Mouse (Mus musculus) CD4-positive, CD25-positive, alpha-beta regulatory T cell, adult 2 months (primary cell): ENCODE results near the gene Pitpnm1.
"Not testable (repeated sequence)": the region's sequence is repeated elsewhere in the genome, so short reads cannot be mapped to it uniquely, and the experiment has no call there.

Experiments used
- DNase-seq: peaks from one replicate; pipeline ENCODE4 v3.0.0-alpha.2; 2012; ENCODE audit warnings: low read depth, low spot score

The Pitpnm1 gene

DNA sequence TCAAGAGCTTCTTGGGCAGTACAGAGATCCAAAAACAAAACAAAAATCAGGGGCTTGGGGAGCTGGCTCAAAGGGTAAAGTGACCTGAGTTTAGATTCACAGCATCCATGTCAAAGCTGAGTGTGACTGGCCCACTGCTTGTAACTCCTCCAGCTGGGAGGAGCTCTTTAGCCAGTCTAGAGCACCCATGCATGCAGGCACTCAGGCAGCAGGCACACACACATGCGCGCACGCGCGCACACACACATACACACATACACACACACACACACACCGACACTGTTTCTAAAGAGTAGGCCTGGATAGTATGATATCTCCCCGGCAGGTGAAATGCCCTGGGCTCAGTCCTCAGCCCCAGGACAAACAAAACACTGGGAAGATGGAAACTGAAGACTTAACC is 17.2 kb downstream of the Pitpnm1 start:
- peak; percentile 50 for DNase-seq

DNA sequence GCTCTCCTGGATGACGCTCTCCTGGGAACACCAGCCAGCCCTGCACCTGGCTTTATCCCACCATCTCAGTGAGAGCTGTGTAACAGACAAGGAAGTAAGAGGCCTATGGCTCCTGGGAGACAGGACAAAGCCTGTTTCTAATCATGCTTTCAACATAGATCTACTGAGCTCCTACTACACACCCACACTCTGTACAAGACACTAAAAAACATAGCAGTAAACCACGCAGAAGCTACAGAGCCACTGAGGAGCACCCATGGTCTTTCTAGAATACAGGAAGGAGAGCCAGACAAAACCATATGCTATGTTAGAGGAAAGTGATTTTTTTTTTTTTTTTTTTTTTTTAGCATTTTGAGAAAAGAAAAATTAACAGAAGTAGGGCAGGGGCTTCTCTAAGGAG is 18.6 kb downstream of the Pitpnm1 start:
- no peak for DNase-seq

- DNase-seq: peak; percentile 91
Observed at GRCm38 (mm10) chr19:4119716-4120487, 20.1 kb downstream of the Pitpnm1 start.

DNA sequence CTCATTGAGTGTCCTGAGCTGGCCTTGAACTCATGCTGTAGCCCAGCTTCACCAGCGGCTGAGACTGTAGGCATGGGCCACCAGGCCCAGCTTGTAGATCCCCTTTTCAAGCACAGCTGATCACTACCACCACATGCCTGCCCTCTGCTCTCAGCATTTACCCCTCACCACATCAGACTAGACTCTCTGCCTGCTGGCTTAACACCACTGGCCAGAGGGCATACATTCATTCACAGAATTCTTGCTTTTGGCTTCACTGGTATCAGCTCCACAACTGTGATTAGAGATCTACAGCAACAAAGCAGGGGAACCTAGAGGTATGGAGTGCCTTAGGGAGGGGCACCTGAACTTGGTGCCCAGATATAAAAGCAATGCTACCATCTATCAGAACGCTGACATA is 20.7 kb downstream of the Pitpnm1 start:
- DNase-seq: peak; percentile 52

DNA sequence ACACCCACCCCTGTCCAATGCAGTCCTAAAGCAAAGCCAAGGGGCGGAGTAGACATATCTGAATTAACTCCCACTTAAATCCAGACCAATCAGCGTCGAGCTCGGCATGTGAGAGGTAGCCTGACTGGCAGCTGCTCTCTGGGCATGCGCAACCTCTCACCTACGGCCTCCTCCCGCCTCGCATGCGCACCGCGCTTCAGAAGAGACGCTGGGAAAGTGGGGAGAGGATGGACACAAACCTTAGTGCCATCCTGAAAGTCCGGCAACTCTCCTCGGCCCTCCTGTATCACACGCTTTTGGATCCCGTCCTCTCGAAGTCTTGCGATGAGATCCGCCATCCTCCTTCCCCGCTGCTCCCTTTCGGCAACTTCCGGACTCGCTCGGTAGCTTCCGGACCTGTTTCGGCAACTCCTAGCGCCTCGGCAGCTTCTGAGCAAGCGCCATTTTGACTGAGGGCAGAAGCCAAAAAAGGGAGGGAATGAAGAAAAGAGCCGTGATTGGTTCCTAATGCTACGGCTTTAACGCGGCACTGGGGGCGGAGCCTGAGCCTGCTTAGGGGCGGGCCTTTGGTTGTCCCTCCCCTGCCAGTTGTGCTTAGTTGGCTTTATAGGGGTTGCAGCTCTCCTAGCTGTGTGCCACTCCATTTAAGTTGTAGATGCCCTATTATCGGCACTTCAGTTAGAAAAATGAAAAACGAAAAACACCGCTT is 21.5 kb downstream of the Pitpnm1 start:
- DNase-seq: peak; percentile 99

DNA sequence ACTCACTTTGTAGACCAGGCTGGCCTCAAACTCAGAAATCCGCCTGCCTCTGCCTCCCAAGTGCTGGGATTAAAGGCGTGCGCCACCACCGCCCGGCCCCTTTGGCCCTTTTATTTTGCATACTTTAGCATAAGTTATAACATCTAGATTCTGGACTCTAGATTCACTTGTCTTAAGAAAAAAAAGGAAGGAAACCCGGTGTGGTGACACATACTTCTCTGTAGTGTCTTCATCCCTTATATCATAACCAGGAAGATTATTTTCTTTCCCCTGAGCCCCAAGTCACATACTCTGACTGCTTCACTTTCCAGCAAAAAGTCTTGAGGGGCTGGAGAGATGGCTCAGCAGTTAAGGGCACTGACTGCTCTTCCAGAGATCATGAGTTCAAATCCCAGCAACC is 22.1 kb downstream of the Pitpnm1 start:
- DNase-seq: not testable (repeated sequence)

DNA sequence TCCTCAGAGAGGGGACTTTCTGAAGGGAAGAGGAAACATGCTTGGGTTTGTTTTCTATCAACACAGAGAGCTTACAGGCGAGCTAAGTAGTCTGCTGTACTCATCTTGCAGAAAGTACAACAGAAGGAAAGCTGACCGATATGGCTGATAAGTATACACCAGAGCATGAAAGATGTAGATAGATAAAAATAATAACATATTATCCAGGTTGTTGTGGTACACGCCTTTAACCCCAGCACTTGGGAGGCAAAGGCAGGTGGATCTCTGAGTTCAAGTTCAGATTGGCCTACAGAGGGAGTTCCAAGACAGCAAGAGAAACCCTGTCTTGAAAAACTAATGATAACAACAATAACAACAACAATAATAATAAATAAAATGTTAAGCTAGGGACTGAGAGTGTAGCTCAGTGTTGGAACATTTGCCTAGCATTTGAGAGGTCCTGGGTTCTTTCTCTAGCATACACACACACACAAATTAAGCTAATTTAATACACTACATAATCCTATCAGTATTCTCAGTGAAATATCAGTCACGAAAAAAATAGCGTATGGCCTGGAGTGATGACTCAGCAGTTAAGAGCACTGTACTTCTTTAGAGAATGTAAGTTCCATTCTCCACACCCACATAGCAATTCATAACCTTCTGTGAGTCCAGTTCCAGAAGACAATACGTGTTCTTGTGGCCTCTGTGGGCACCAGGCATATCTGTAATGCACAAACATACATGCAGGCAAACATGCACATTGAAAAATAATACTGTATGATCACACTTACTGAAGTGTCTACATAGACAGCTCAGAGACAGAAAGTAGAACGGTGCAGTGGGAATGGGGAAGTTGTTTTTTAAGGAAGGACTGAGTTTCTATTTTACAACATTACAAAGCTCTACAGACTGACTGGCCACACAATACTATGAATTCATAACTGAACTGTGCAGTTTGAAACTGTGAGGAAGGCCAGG is 22.9 kb downstream of the Pitpnm1 start:
- peak; percentile 43 for DNase-seq

GRCm38 (mm10) chr19:4124432-4124831 is 24.6 kb downstream of the Pitpnm1 start:
- DNase-seq: no peak

GRCm38 (mm10) chr19:4125268-4125667 is 25.5 kb downstream of the Pitpnm1 start:
- not testable (repeated sequence) for DNase-seq

DNA sequence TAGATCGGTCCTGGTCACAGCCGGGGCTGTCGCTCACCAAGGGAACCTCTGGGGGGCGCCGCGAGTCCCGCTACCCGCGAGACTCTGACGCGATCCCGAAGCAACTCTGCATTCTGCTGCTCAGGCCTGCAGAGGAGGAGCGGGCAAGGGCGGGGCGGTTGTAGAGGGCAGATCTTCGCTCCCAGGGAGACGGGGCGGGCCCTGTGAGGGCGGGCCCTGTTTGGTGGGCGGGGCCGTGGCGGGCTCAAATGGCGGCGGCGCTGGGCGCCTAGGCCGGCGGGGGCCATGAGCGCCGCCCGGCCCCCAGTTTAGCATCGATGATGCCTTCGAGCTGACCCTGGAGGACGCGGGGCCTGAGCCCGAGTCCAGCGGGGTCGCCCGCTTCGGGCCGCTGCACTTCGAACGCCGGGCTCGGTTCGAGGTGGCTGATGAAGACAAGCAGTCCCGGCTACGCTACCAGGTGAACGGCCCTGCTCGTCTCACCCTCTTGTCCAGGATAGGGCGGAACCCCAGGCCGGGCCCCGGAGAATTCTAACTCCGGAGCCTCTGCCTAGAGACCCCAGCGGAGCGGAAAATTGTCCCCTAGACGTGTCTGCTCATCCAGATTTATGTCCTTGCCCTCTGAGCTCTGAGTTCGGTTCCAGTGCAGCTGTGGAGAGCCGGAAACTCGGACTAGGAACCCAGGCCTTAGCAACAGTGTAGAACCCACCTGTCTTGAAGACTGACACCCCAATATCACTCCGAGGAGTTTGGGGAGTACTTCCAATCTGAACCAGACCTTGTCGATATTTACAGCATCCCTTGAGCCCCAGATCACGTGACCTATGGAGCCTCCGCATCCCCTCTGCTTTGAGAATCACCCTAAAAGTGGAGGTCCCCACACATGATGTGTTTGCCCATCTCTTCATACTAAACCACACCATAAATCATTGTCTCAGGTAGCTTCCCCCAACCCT is 26.2 kb downstream of the Pitpnm1 start, which contains the start of gene Aip:
Gene Aip, minus strand, starts transcription at position 118 of the 956 bp plus-strand sequence.
- DNase-seq: peak; percentile 99

GRCm38 (mm10) chr19:4126759-4127495 is 27.1 kb downstream of the Pitpnm1 start:
- DNase-seq: no peak

DNA sequence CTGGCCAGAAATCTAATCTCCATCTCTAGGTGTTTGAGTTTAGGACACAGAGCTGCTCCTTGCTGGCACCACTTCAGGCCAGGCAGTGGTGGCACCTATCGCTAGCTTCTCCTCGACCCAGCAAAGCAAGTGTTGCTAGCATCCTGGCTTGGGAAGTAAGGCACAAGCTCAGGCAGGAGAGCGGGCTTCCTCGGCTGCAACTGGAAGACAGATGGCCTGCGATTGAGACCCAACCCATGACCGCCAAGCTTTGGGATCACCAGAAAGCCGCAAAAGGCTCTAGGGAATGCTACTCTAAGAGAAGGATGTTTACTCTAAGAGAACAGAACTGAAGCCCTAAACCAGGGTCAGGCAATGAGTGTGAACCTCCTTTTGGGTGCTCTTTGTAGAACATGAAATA is 29.7 kb downstream of the Pitpnm1 start:
- DNase-seq: no peak

DNA sequence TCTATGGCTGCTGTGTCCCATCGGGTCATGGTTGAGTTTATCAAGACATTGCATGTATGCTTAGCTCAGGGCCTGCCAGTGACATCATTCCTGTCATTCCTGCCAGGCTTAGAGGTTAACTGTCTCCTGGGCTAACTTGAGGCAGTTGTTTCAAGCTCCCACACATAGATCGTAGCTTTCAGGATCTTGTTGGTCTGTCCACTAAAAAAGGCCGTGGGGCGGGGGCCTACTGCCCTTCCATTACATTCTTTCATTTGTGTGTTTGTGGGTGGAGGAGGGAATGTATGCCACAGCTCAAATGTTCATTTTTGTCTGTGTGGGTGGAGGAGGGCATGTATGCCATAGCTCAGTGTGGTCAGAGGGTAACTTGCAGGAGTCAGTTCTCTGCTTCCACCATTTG is 30.3 kb downstream of the Pitpnm1 start:
- no peak for DNase-seq

DNA sequence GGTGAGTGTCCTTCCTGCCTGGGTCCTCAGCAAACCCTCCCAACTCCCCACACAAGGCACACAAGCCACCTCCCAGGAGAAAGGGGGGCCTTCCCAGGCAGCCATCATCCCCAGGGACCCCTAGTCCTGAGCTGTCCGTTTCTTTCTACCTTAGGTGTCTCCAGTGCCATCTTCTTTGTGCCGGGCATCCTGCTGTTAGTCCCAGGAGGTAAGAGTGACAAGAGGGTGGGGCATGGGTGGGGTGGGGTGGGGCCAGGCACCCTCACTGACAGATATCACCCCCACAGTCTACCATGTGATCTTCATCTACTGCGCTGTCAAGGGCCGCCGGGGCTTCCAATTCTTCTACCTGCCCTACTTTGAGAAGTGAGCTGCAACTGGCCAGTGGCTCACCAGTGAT is 31.3 kb downstream of the Pitpnm1 start:
- no peak for DNase-seq

- DNase-seq: no peak
Observed at GRCm38 (mm10) chr19:4131768-4132167, 32.0 kb downstream of the Pitpnm1 start.

- no peak for DNase-seq
Observed at GRCm38 (mm10) chr19:4134354-4134753, 34.6 kb downstream of the Pitpnm1 start.

DNA sequence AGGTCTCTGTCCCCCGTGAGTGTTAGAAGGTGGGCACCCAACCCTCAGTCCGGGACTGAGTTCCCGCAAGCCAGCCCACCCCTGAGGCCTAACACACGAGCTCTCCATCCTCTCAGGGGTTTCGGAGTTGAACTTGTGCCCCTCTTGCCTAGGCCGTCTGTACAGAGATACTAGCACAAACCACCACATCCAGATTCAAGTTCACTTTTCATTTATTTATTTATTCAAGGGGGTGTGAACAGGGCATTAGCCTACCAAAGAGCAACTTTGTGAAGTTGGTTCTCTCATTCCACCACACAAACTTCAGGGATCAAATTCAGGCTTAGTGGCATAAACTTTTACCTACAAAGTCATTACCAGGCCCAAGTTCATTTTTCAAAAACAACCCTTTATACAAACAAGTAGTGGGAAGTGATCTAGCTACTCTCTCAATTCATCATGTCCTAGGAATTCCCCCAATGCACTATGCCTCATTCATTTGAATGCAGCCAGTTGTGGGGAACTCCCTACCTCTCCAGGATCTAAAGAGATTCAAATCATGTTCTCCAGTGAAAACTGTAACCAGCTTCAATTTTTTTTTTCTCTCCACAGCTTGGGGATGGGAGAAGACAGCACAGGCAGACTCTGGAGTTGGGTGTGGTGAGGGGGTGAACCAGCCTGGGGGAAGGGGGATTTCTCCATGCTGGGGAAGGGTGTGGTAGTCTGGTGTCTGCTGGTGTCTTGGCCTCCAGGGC is 35.6 kb downstream of the Pitpnm1 start:
- DNase-seq: peak; percentile 45

GRCm38 (mm10) chr19:4135963-4136345 is 36.2 kb downstream of the Pitpnm1 start:
- DNase-seq: peak; percentile 66

- peak; percentile 62 for DNase-seq
Observed at GRCm38 (mm10) chr19:4136463-4136862, 36.7 kb downstream of the Pitpnm1 start.
